8 mouse cellular contexts compared by ENCODE assay signal in genomic region chr15:79108421-79109320, GRCm38 (mm10). TPM values are rescaled to one million over a fixed set of nuclear protein-coding genes. Genes with fewer than 3 reads are reported as not detected.
DNase-seq lines count a peak whose midpoint lies in the region; ATAC-seq lines count a peak whose summit lies in the region.

Gene Micall1, plus strand, starts transcription at chr15:79108898.

- no peaks in the 10 kb centered on the region for H3K9me3 ChIP-seq in hindbrain, embryonic 14.5 days (ENCODE audit: control insufficient read depth, low read length)

- H3K27me3 ChIP-seq in hindbrain, embryonic 14.5 days (ENCODE audit: control insufficient read depth, insufficient read depth, low read length) = no peaks in the 10 kb centered on the region

- ATAC-seq in hindbrain, embryonic 14.5 days (ENCODE audit: low FRiP score) = peak; percentile 77

- peak within 1 kb of the TSS; percentile 98 for H3K4me2 ChIP-seq in hindbrain, embryonic 14.5 days (replicated peaks)

- H3K4me3 ChIP-seq in hindbrain, embryonic 14.5 days (replicated peaks; ENCODE audit: low read length) = peak within 1 kb of the TSS; percentile 91

- peak within 1 kb of the TSS; percentile 93 for H3K9ac ChIP-seq in hindbrain, embryonic 14.5 days

- under 1% methylated on average over 48 of the region's 85 CpGs for WGBS in hindbrain, embryonic 14.5 days

- DNase-seq in NIH3T3 (ENCODE audit: low read depth) = peak; percentile 80
- DNase-seq in cerebellum, adult 9-10 months = peak; percentile 66
- DNase-seq in gastrocnemius, adult 18-20 months (ENCODE audit: low spot score) = peak; percentile 68
- peak; percentile 45 for DNase-seq in hindbrain, embryonic 14.5 days (ENCODE audit: low spot score)
- DNase-seq in layer of hippocampus, postnatal 36 days = peak; percentile 46 to 50
- DNase-seq in lung, postnatal 4 days = peak; percentile 81 to 86
- DNase-seq in right cerebral cortex, postnatal 25 days = peak; percentile 56
- peak; percentile 78 to 80 for DNase-seq in urinary bladder, postnatal 4 days (ENCODE audit: low spot score in 2 of 2)

- no peaks in the 10 kb centered on the region for H3K36me3 ChIP-seq in hindbrain, embryonic 14.5 days (replicated peaks; ENCODE audit: control insufficient read depth, insufficient read depth)

- H3K27ac ChIP-seq in hindbrain, embryonic 14.5 days = peak within 1 kb of the TSS; percentile 41

- peaks cover 33% of the 10 kb centered on the region for H3K4me1 ChIP-seq in hindbrain, embryonic 14.5 days (replicated peaks; ENCODE audit: control insufficient read depth, insufficient read depth, low read length)

RNA-seq across cellular contexts. Expression of gene Micall1, which starts in this region (rescaled TPM):
- 10 to 100 TPM; 10.3 to 10.8 TPM for total RNA-seq in gastrocnemius, adult 18-20 months (2021)
- polyA plus RNA-seq in hindbrain, embryonic 14.5 days (2014; fragmentation: Nextera tagmentation; extraction: Ambion mirVana) = 12.9 and 14.3 TPM in 2 replicates
- 10 to 100 TPM; 33.1 to 34.5 TPM for total RNA-seq in layer of hippocampus, postnatal 36 days (2021)

Comparison
In these comparisons a context has a peak if more than half of its experiments do, and no peak if none do; other contexts are left out.
1. Peak in every context shown above with its lines: DNase-seq, ATAC-seq, H3K4me3 ChIP-seq and H3K27ac ChIP-seq.